Mouse (Mus musculus): ENCODE measurements around the gene Ddr2.

DNA sequence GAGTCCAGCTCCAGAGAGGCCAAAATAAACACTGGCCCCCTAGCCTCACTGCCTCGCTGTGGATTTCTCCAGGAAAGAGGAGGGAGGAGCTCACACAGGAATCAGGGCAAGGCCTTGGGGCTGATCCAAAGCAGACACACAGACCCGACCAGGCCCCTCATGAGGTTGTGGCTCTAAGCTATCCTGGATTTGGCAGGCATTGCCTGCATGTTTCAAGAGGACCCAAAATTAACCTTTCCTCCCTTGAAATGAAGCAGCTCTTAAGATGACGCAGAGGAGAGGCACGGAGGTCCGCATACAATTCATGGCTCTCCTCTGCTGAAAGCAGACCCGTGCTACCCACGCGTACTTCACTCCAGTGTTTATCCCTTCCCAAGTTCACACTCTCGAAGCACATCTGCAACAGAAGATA is 46.5 kb downstream of the Ddr2 start:
- no peak for TF ChIP-seq CTCF (IDR thresholded peaks at IDR 0.05; ENCODE audit: low read depth)
- TF ChIP-seq EP300 (IDR thresholded peaks at IDR 0.05; ENCODE audit: low read depth), result no peak

Data from heart, postnatal 0 days (tissue).